Mouse (Mus musculus) limb, embryonic 14.5 days (tissue): ENCODE results near the gene Msmb. TPM values are rescaled to one million over a fixed set of nuclear protein-coding genes. Genes with fewer than 3 reads are reported as not detected.

Experiments
- ATAC-seq: fragments of 200-750 bp; cut with Nextera tagmentation; 2 replicates; pipeline ENCODE4 v1.8.0; 2017; ENCODE audit warnings: low read depth, moderate number of reproducible peaks, moderate TSS enrichment; ENCODE audit not compliant: low FRiP score
- DNase-seq: peaks from one replicate; pipeline ENCODE4 v3.0.0-alpha.2; 2015; ENCODE audit warnings: low spot score
- H3K27ac ChIP-seq: fragments of 300-500 bp; sonication (generic); replicated peaks from 2 replicates; pipeline ENCODE4 v1.5.1; 2014; ENCODE audit warnings: low read depth, mild to moderate bottlenecking, low read length, moderate library complexity, mixed read lengths
- H3K27me3 ChIP-seq: fragments of 300-500 bp; sonication (generic); 2 replicates; pipeline ENCODE4 v1.6.1; 2014; ENCODE audit warnings: low read length, mixed read lengths; ENCODE audit not compliant: control insufficient read depth, insufficient read depth
- H3K36me3 ChIP-seq: fragments of 300-500 bp; sonication (generic); 2 replicates; pipeline ENCODE4 v1.6.1; 2014; ENCODE audit warnings: mild to moderate bottlenecking, low read length, moderate library complexity, mixed read lengths; ENCODE audit not compliant: control insufficient read depth, insufficient read depth
- H3K4me1 ChIP-seq: fragments of 300-500 bp; sonication (generic); 2 replicates; pipeline ENCODE4 v1.6.1; 2014; ENCODE audit warnings: antibody characterized with exemption, low read length, mixed read lengths; ENCODE audit not compliant: control insufficient read depth, insufficient read depth
- H3K4me2 ChIP-seq: fragments of 300-500 bp; sonication (generic); replicated peaks from 2 replicates; pipeline ENCODE4 v1.6.1; 2014; ENCODE audit warnings: low read depth, mild to moderate bottlenecking, low read length, moderate library complexity; ENCODE audit not compliant: severe bottlenecking
- H3K4me3 ChIP-seq: fragments of 300-500 bp; sonication (generic); replicated peaks from 2 replicates; pipeline ENCODE4 v1.5.1; 2014; ENCODE audit warnings: low read length
- H3K9ac ChIP-seq: fragments of 300-500 bp; sonication (generic); 2 replicates; pipeline ENCODE4 v1.6.1; 2014; ENCODE audit warnings: mild to moderate bottlenecking, low read depth, low read length, moderate library complexity; ENCODE audit not compliant: severe bottlenecking
- H3K9me3 ChIP-seq: fragments of 300-500 bp; sonication (generic); 2 replicates; pipeline ENCODE4 v1.6.1; 2016; ENCODE audit warnings: low read length; ENCODE audit not compliant: control insufficient read depth
- POLR2A ChIP-seq: fragments of 200-500 bp; IDR thresholded peaks from 2 replicates; pipeline ENCODE4 v1.8.0; 2012; ENCODE audit warnings: inconsistent platforms, mild to moderate bottlenecking, moderate library complexity, borderline replicate concordance; ENCODE audit not compliant: insufficient read depth, insufficient read length; ENCODE audit errors: extremely low read depth
- WGBS: fragments of 180-500 bp; shearing (Covaris S2); extraction: QIAGEN DNeasy Blood & Tissue Kit; methylation state at CpG from one replicate; pipeline ENCODE4 v1.1.7; 2014; 5-methylcytosine and 5-hydroxymethylcytosine counted together
- polyA plus RNA-seq, 2 experiments: library from polyadenylated mRNA; depleted of rRNA in 1 of 2; stranded (reverse) in 1 of 2; unstranded in 1 of 2; fragments of >200 nt; fragmentation: Nextera tagmentation in 1 of 2; extraction: Ambion mirVana in 1 of 2; gene quantifications; 2 replicates each; pipeline versions ENCODE4 v1.2.1 to v1.2.3; 2012 to 2014

The Msmb gene
- polyA plus RNA-seq, 2 experiments = not detected

DNA sequence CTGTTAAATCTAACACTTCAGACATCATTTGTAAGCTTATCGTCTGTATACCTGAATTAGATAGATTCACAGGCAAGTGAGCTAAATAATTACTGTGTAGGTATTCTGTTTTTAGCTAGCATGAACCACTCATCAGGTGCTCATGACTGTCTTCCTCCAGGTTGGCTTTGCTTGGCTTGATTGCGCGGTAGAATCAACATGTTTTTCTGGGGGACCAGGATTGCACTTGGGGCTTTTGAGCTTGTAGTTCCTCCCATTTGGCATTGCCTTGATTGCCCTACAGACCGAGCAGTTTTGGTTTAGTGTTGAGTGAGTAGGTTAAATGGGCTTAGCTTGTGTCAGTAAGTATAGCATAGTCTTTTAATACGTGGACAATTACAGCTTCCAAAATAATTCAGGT, 20.4 kb downstream of the Msmb start:
- H3K4me3 ChIP-seq = no peak overlapping the region
- DNase-seq = no peak
- H3K9ac ChIP-seq = no peak overlapping the region
- peaks cover 30% of the 10 kb centered on the region for H3K4me1 ChIP-seq
- no peak for TF ChIP-seq POLR2A
- H3K4me2 ChIP-seq = no peak overlapping the region
- no peaks in the 10 kb centered on the region for H3K27me3 ChIP-seq
- H3K36me3 ChIP-seq = no peaks in the 10 kb centered on the region
- WGBS = 85% methylated on average over 5 of the region's 5 CpGs
- ATAC-seq = no peak
- no peaks in the 10 kb centered on the region for H3K9me3 ChIP-seq
- no peak overlapping the region for H3K27ac ChIP-seq

DNA sequence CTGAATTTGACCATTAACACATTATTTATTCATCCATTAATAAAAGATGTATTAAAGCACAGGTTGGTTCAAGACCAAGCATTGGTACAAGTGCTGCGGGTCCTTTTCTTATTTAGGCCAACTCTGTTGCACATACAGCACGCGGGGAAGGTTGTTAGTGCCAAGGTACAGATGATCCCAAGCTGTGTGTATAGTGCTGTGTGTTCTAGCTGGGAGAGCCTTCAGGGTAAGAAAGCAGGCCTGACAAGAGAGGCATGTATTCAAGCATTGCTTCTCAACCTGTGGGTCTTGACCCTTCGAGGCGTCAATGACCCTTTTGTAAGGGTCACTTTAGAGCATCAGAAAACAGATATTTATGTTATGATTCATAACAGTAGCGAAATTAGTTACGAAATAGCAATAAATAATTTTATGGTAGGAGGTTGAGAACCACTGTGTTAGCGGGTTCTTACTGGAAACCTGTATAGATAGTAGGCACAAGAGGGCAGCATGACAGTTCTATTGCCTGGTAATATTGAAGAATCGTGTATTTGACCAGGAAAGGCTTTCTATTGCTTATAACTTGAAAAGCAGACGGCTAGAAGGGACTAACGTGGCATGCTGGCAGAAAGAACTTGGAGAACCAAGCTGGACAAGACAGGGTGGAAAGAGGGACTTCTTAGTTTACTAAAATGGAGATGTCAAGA, 21.5 kb downstream of the Msmb start:
- Histone ChIP-seq H3K4me1 (peaks cover 30% of the 10 kb centered on the region), H3K9me3 (no peaks in the 10 kb centered on the region), H3K27ac (no peak overlapping the region), H3K27me3 (no peaks in the 10 kb centered on the region), H3K4me3 (no peak overlapping the region), H3K9ac (no peak overlapping the region), H3K36me3 (no peaks in the 10 kb centered on the region), H3K4me2 (no peak overlapping the region)
- ATAC-seq (no peak), DNase-seq (no peak)
- no peak for TF ChIP-seq POLR2A
- WGBS = 88% methylated on average over 11 of the region's 11 CpGs

DNA sequence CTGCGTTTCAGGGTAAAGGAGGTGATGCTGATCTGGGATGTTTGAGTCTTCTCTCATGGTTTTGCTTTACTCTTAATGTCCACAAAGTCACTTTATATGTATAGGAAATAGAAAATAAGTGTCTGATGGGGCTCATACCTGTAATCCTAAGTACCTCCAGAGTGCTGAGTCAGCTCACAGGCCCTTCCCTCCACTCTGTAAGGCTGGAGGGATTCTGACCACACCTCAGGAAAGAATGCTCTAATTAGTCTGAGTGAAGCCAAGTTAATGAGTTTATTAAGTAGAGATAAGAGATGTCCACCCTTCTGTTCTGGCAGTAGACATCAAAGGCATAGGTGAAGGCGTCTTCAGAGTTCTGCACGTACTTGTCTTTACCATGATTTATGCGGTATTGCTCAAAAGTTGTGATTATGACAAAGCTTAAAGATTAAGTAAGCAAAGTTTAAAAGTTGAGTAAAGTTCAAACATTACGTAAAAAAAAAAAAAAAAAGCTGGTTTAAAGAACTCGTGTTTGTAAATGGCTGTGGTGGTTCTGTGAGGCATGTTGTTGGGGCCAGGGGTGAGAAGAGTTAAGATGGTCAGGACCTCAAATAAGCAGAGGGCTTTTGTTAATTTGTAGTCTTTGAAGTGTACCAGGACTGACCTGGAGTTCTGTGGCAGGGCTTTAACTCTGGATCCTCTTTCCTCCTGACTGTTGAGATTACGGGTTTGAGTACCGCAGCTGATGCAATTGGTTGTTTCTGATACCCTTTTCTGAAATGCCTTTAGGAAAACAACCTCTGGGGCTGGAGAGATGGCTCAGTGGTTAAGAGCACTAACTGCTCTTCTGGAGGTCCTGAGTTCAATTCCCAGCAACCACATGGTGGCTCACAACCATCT, 22.6 kb downstream of the Msmb start:
- ATAC-seq = no peak
- no peak for TF ChIP-seq POLR2A
- Histone ChIP-seq H3K9me3 (no peaks in the 10 kb centered on the region), H3K4me3 (no peak overlapping the region), H3K4me2 (no peak overlapping the region), H3K4me1 (peaks cover 25% of the 10 kb centered on the region), H3K36me3 (no peaks in the 10 kb centered on the region), H3K27me3 (no peaks in the 10 kb centered on the region), H3K27ac (no peak overlapping the region), H3K9ac (no peak overlapping the region)
- DNase-seq = peak; percentile 14
- WGBS = 59% methylated on average over 8 of the region's 8 CpGs

DNA sequence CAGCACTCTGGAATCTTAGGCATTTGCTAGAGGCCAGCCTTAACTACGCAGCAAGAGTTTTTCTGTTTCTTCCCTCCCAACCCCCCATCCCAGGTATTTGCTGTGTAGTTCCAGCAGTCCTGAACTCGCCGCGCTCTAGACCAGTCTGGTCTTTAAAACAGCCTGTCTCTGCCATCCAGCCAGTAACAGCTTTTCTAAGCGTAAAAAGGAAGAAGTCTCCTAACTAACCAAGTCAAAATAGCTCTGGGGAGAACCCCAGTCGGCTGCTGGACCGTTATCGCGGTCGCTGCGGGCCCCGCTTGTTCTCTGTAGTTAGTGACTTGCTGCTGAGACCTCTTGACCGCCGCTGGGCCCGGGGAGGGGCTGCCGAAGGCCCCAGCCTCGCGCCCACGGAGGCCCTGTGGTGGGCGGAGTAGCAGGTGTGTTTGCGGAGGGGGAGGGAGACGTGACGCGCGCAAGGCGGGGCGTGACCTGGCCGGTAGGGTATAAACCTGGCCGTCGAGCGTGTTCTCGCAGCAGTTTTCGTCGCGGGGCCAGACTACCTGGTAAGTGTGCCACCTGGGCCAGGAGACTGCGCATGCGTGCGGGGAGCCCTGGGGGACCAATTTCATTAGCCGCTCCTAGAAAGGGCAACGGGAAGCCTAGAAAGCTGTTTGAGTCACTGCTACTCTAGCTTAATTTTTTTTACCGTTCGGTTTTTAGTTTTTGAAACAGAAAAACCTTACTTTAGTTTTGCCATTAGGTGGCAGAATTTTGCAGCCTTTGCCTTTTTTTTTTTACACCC, 23.6 kb downstream of the Msmb start:
- peak; percentile 74 for DNase-seq
- peak overlapping the region; percentile 82 for H3K27ac ChIP-seq
- under 1% methylated on average over 42 of the region's 42 CpGs for WGBS
- TF ChIP-seq POLR2A = no peak
- peak; percentile 73 for ATAC-seq
- no peaks in the 10 kb centered on the region for H3K9me3 ChIP-seq
- H3K36me3 ChIP-seq = no peaks in the 10 kb centered on the region
- H3K4me2 ChIP-seq = peak overlapping the region; percentile 94
- peak overlapping the region; percentile 59 for H3K9ac ChIP-seq
- no peaks in the 10 kb centered on the region for H3K27me3 ChIP-seq
- H3K4me3 ChIP-seq = peak overlapping the region; percentile 49
- peaks cover 23% of the 10 kb centered on the region for H3K4me1 ChIP-seq

DNA sequence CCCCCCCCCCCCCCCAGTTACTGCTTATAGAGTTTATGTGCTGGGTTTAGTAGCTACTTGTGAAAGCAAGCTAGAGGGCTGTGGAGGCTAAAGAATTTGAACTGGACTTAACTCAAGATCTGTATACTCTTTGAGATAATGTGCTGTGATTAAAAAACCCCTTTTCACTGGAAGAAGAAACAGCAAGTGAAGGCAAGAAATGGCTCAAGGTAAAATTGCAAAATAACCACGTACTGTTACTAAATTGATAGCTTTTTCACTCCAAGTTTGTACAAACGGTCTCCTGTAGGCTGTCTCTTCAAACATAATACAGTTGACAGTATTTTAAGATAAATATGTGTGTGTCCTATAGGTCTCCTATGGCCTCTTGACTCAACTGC, 24.2 kb downstream of the Msmb start:
- Histone ChIP-seq H3K4me3 (peak overlapping the region; percentile 49), H3K27ac (no peak overlapping the region; the same call in 1 of the 2 replicates), H3K9ac (no peak overlapping the region), H3K36me3 (no peaks in the 10 kb centered on the region), H3K4me2 (peak overlapping the region; percentile 94), H3K4me1 (peaks cover 17% of the 10 kb centered on the region), H3K9me3 (no peaks in the 10 kb centered on the region), H3K27me3 (no peaks in the 10 kb centered on the region)
- ATAC-seq (no peak), DNase-seq (no peak)
- WGBS = 53% methylated on average over 2 of the region's 2 CpGs
- no peak for TF ChIP-seq POLR2A
